Mouse (Mus musculus) olfactory bulb, adult 2 months (tissue): ENCODE data around the gene Mmp20.

Experiments used
- CTCF ChIP-seq: fragments of 200-500 bp; IDR thresholded peaks from 2 replicates; pipeline ENCODE4 v1.5.1; 2012; ENCODE audit warnings: low read depth, mild to moderate bottlenecking, low read length, moderate library complexity; ENCODE audit not compliant: insufficient read depth
- POLR2A ChIP-seq: fragments of 200-500 bp; IDR thresholded peaks from 2 replicates; pipeline ENCODE4 v1.6.1; 2012; ENCODE audit warnings: mild to moderate bottlenecking, low read depth, low read length, moderate library complexity; ENCODE audit not compliant: insufficient read depth

GRCm38 (mm10) chr9:7682081-7682618 is 54.1 kb downstream of the Mmp20 start:
- no peak for TF ChIP-seq POLR2A
- no peak for TF ChIP-seq CTCF
